Mouse (Mus musculus) small intestine, adult 2 months (tissue): ENCODE results near the gene Gtf2e1.

Experiments used
- CTCF ChIP-seq: fragments of 200-500 bp; IDR thresholded peaks from 2 replicates; pipeline ENCODE4 v1.5.1; 2012; ENCODE audit warnings: low read depth, mild to moderate bottlenecking, control low read depth, inconsistent platforms, low read length, moderate library complexity, mixed read lengths; ENCODE audit not compliant: insufficient replicate concordance, insufficient read length; ENCODE audit errors: extremely low read depth
- POLR2A ChIP-seq: fragments of 200-500 bp; IDR thresholded peaks from 2 replicates; pipeline ENCODE4 v1.6.1; 2012; ENCODE audit warnings: low read depth, mild to moderate bottlenecking, control low read depth, inconsistent platforms, low read length, moderate library complexity

- TF ChIP-seq CTCF (no peak), POLR2A (no peak)
Measured at GRCm38 (mm10) chr16:37478311-37479291, 61.0 kb downstream of the Gtf2e1 start.
